Mouse (Mus musculus): ENCODE results near the gene Adgrg1. TPM values are rescaled to one million over a fixed set of nuclear protein-coding genes. Genes with fewer than 3 reads are reported as not detected.

Adgrg1 gene
- total and polyA plus RNA-seq, 3 experiments = 52.1 to 107 (median 67.8) TPM

DNA sequence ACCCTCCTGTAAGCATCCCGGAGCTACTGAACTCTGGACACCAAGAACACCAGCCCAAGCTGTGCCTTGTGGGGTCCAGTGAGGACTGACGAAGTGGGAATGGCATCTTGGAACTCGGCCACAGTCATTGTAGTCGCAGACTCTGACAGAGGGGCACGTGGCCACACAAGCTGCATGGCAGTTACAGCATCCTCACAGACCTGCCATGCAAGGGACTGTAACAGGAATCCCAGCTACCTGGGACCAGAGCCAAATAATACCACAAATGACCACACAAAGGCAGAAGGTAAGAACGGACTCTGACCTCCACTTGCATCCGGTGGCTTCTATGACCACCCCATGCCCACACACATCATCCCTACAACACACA lies 20.2 kb upstream of the Adgrg1 start:
- Histone ChIP-seq H3K27ac (no peak overlapping the region), H3K79me2 (replicated peaks; ENCODE audit: control insufficient read depth, insufficient read depth, low read length) (no peaks in the 10 kb centered on the region), H3K4me1 (ENCODE audit: control insufficient read depth, insufficient read depth, low read length) (peaks cover 1% of the 10 kb centered on the region; the same call in 1 of the 2 replicates), H3K4me3 (no peak overlapping the region), H3K36me3 (ENCODE audit: control insufficient read depth, insufficient read depth, low read length) (no peaks in the 10 kb centered on the region), H3K9ac (ENCODE audit: low read depth, low read length) (no peak overlapping the region), H3K27me3 (ENCODE audit: control insufficient read depth, insufficient read depth, low read length) (no peaks in the 10 kb centered on the region)
- no peak for TF ChIP-seq CTCF (IDR thresholded peaks at IDR 0.05)
- no peak for TF ChIP-seq EP300 (IDR thresholded peaks at IDR 0.05; ENCODE audit: insufficient read depth, low read depth, low read length)
- TF ChIP-seq POLR2A (IDR thresholded peaks at IDR 0.05; ENCODE audit: insufficient read depth, low read depth, low read length) = no peak
- no peak for DNase-seq
- WGBS = 42% methylated on average over 7 of the region's 7 CpGs
- intact Hi-C loops (cut with DNase I) = loop anchor here (10.0 kb wide), 1 partner anchor 350 kb away; the partner anchor contains the start of gene Cngb1

DNA sequence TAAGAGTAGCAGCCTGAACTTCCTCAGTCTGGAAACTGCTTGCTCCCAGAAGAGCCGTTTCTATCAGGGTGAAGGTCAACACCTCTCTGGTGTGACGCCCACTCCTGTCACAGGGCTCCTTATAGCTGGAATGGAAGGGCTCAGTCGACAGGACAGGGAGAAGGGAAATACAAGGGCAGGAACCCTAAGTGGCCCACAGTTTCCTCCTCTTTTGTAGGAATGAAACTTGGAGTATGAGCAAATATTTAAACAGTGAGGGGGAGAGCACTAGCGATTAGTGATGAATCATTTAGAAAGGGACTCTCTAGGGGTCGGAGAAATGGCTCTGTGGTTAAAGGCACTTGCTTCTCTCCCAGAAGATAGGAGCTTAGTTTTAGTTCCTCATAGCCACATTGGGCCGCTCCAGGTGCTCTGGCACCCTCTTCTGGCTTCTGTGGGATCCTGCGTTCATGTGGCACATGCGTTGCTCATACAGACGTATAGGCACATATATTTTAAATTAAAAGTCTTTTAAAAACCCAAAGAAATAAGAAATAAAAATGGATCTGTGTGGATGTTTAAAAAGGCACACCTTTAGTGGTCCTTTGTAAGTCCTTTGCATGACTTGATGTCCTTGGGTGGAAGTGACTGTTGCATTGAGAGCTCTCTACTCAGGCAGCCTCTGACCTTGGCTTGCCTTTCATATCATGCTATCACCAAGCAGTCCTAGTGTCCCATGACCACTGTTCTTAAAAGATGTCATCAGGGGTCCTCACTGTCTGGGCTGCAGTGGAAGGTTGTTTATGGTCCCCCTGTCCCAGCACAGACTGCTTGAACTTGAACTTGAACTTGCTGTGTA lies 19.4 kb upstream of the Adgrg1 start:
- H3K36me3 ChIP-seq (ENCODE audit: control insufficient read depth, insufficient read depth, low read length) = no peaks in the 10 kb centered on the region
- intact Hi-C loops (cut with DNase I) = loop anchor here (1.0 to 10.0 kb wide), 2 partner anchors 46 to 350 kb away; partner anchors contain the start of gene Cngb1
- H3K4me1 ChIP-seq (ENCODE audit: control insufficient read depth, insufficient read depth, low read length) = peaks cover 1% of the 10 kb centered on the region; the same call in 1 of the 2 replicates
- no peaks in the 10 kb centered on the region for H3K79me2 ChIP-seq (replicated peaks; ENCODE audit: control insufficient read depth, insufficient read depth, low read length)
- peak; percentile 55 to 59 for DNase-seq
- H3K4me3 ChIP-seq = no peak overlapping the region
- 30% methylated on average over 9 of the region's 9 CpGs for WGBS
- H3K9ac ChIP-seq (ENCODE audit: low read depth, low read length) = no peak overlapping the region
- no peaks in the 10 kb centered on the region for H3K27me3 ChIP-seq (ENCODE audit: control insufficient read depth, insufficient read depth, low read length)
- no peak for TF ChIP-seq POLR2A (IDR thresholded peaks at IDR 0.05; ENCODE audit: insufficient read depth, low read depth, low read length)
- TF ChIP-seq CTCF (IDR thresholded peaks at IDR 0.05) = peak; percentile 82
- H3K27ac ChIP-seq = peak overlapping the region; percentile 2; the same call in 1 of the 2 replicates

DNA sequence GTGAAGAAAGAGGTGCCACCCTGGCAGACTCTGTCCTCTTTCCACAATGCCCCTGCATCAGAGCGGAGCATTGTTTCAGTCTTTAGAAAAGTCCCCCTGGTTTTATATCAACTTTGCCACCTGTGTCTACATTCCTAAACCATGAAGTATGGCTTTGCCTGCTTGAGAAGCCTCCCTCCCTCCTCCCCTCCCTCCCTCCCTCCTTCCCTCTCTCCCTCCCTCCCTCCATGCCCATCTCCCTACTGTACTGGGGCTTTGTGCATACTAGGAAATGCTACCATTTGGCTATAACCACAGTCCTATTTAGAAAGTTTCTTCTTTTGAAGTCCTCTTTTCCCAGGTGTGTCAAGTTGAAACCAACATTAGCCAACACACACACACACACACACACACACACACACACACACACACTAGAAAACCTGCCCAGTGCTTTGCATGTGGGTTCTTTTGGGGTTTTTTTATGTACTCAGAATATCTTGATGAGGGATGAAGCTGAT lies 18.4 kb upstream of the Adgrg1 start:
- DNase-seq = no peak
- Histone ChIP-seq H3K27ac (no peak overlapping the region), H3K9ac (ENCODE audit: low read depth, low read length) (no peak overlapping the region), H3K79me2 (replicated peaks; ENCODE audit: control insufficient read depth, insufficient read depth, low read length) (no peaks in the 10 kb centered on the region), H3K36me3 (ENCODE audit: control insufficient read depth, insufficient read depth, low read length) (no peaks in the 10 kb centered on the region), H3K27me3 (ENCODE audit: control insufficient read depth, insufficient read depth, low read length) (no peaks in the 10 kb centered on the region), H3K4me3 (no peak overlapping the region), H3K4me1 (ENCODE audit: control insufficient read depth, insufficient read depth, low read length) (peaks cover 1% of the 10 kb centered on the region; the same call in 1 of the 2 replicates)
- TF ChIP-seq CTCF (IDR thresholded peaks at IDR 0.05) (no peak), POLR2A (IDR thresholded peaks at IDR 0.05; ENCODE audit: insufficient read depth, low read depth, low read length) (no peak), EP300 (IDR thresholded peaks at IDR 0.05; ENCODE audit: insufficient read depth, low read depth, low read length) (no peak)
- intact Hi-C loops (cut with DNase I) = loop anchor here (10.0 kb wide), 1 partner anchor 349 kb away; the partner anchor contains the start of gene Cngb1
- WGBS = 88% methylated on average over 1 of the region's 1 CpGs

DNA sequence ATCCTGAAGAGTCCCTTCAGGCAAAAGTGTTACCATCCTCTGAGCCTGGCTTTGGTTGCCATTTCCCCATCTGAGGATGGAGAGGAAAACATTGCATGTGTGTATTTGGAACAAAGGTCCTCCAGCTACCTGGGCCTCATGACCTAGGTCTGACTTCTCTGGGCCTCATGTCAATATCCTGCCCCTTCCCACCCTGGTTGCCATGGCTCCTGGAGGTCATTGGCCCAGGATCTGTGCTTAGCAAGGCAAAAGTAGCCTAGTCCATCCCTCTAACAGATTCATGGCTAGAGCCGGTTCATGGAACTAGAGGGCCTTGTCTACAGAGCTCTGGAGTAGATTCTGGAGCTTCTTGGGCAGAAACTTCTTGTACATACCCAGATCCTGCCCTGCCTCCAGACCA lies 12.3 kb upstream of the Adgrg1 start:
- no peak overlapping the region for H3K27ac ChIP-seq
- peaks cover 4% of the 10 kb centered on the region for H3K4me1 ChIP-seq (ENCODE audit: control insufficient read depth, insufficient read depth, low read length)
- H3K9ac ChIP-seq (ENCODE audit: low read depth, low read length) = no peak overlapping the region
- TF ChIP-seq CTCF (IDR thresholded peaks at IDR 0.05) (no peak), POLR2A (IDR thresholded peaks at IDR 0.05; ENCODE audit: insufficient read depth, low read depth, low read length) (no peak), EP300 (IDR thresholded peaks at IDR 0.05; ENCODE audit: insufficient read depth, low read depth, low read length) (no peak)
- WGBS = 75% methylated on average over 1 of the region's 1 CpGs
- no peaks in the 10 kb centered on the region for H3K27me3 ChIP-seq (ENCODE audit: control insufficient read depth, insufficient read depth, low read length)
- H3K79me2 ChIP-seq (replicated peaks; ENCODE audit: control insufficient read depth, insufficient read depth, low read length) = no peaks in the 10 kb centered on the region
- intact Hi-C loops (cut with DNase I) = no loop called here
- no peak for DNase-seq
- H3K36me3 ChIP-seq (ENCODE audit: control insufficient read depth, insufficient read depth, low read length) = no peaks in the 10 kb centered on the region
- no peak overlapping the region for H3K4me3 ChIP-seq

DNA sequence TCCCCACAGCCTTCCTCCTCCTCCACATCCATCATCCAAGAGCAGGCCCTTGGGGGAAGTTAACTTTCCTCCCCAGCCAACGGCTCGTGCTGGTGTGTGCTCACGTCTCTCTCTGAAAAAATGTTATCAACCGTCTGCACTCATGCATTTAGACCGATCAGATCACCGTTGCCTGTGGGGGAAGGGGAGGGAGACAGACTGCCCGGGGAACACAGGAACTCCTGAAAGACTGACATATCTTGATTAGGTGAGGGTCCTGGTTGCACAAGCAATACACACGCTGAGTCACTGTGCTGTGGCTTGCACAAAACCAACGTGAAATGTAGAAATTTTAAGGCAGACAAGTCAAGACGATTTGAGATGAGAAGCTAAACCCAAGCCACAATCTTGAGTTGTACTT lies 9.7 kb upstream of the Adgrg1 start:
- TF ChIP-seq POLR2A (IDR thresholded peaks at IDR 0.05; ENCODE audit: insufficient read depth, low read depth, low read length) (no peak), CTCF (IDR thresholded peaks at IDR 0.05) (no peak), EP300 (IDR thresholded peaks at IDR 0.05; ENCODE audit: insufficient read depth, low read depth, low read length) (no peak)
- Histone ChIP-seq H3K36me3 (ENCODE audit: control insufficient read depth, insufficient read depth, low read length) (no peaks in the 10 kb centered on the region), H3K4me1 (ENCODE audit: control insufficient read depth, insufficient read depth, low read length) (peaks cover 5% of the 10 kb centered on the region), H3K9ac (ENCODE audit: low read depth, low read length) (no peak overlapping the region), H3K27ac (no peak overlapping the region), H3K4me3 (no peak overlapping the region), H3K27me3 (ENCODE audit: control insufficient read depth, insufficient read depth, low read length) (no peaks in the 10 kb centered on the region), H3K79me2 (replicated peaks; ENCODE audit: control insufficient read depth, insufficient read depth, low read length) (no peaks in the 10 kb centered on the region)
- DNase-seq = no peak
- 28% methylated on average over 10 of the region's 10 CpGs for WGBS
- intact Hi-C loops (cut with DNase I) = no loop called here

DNA sequence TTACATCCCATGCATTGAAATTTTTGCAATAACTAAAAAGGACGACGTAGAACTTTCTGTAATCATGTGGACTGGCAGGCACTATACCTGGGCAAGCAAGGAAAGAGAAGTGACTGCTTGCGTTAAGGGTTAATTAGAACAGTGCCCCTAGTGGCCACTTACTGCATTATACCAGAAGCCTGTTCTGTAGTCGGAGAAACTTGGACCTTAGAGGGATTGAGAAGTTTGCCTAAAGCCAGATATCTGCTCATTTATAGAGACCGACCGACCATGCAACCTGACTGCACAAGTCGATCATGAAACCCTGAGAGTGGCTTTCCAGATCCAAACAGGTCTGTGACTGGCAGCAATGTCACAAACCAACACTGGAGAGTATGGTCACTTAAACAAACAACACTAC lies 8.0 kb upstream of the Adgrg1 start:
- no peaks in the 10 kb centered on the region for H3K79me2 ChIP-seq (replicated peaks; ENCODE audit: control insufficient read depth, insufficient read depth, low read length)
- no peaks in the 10 kb centered on the region for H3K36me3 ChIP-seq (ENCODE audit: control insufficient read depth, insufficient read depth, low read length)
- no peak overlapping the region for H3K9ac ChIP-seq (ENCODE audit: low read depth, low read length)
- DNase-seq = no peak
- WGBS = 31% methylated on average over 7 of the region's 7 CpGs
- H3K27me3 ChIP-seq (ENCODE audit: control insufficient read depth, insufficient read depth, low read length) = no peaks in the 10 kb centered on the region
- no peak overlapping the region for H3K4me3 ChIP-seq
- intact Hi-C loops (cut with DNase I) = loop anchor here (1.0 kb wide), 1 partner anchor 35 kb away; no protein-coding TSS in a partner anchor
- H3K4me1 ChIP-seq (ENCODE audit: control insufficient read depth, insufficient read depth, low read length) = peaks cover 5% of the 10 kb centered on the region
- peak; percentile 88 for TF ChIP-seq CTCF (IDR thresholded peaks at IDR 0.05)
- TF ChIP-seq EP300 (IDR thresholded peaks at IDR 0.05; ENCODE audit: insufficient read depth, low read depth, low read length) = no peak
- no peak for TF ChIP-seq POLR2A (IDR thresholded peaks at IDR 0.05; ENCODE audit: insufficient read depth, low read depth, low read length)
- H3K27ac ChIP-seq = peak overlapping the region; percentile 43
